Mouse (Mus musculus) spleen, embryonic (tissue): Measurements from ENCODE around the gene Ddx11.
"Not testable (repeated sequence)": the region's sequence is repeated elsewhere in the genome, so short reads cannot be mapped to it uniquely, and the experiment has no call there.

Experiments used
- CTCF ChIA-PET: fragments of 350-600 bp; sonication (Branson Sonifier 250); formaldehyde crosslinking; loops from one replicate; lab custom pipeline; 2022; lab: Charles Lee

Ddx11 gene

DNA sequence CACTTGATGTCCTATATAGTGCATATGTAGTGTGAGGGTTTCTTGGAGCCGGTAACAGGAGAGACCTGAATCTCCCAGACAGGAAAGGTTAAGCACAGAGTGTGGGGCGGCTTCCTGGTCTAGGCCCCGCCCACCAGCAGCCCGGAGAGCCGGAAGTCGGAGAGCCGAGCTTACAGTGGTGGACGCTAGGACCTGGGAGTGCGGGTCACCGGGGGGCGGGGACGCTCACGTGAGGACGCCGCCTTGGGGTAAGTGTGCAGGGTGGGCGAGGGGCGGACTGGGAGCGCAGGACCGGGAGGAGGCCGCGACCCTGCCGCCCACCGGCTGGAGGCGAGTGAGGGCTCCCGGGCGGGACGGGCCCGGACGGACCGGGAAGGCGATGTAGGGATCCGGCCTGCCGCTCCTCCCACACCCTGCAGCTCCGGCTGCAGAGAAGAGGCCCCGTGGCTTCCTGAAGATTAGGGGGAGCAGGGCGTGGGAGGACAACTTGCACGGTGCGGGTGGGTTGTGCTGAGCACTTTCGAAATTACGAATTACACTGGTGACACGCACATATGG, 11.8 kb upstream of the Ddx11 start, which contains the start of gene Washc1:
Gene Washc1 (plus strand): TSS at position 144 of the 558 bp plus-strand sequence.
- CTCF ChIA-PET, result interaction anchor here (0.6 to 1.0 kb wide), 2 partner anchors 12 to 106 kb away, joined by 3 to 10 read pairs; partner anchors contain the start of gene Ddx11

- CTCF ChIA-PET, result no interaction called here
These were observed 11.2 kb upstream of the Ddx11 start for GRCm38 (mm10) chr17:66112166-66112565.

- CTCF ChIA-PET, result interaction anchor here (0.6 kb wide), 1 partner anchor 189 kb away, joined by 5 read pairs; no protein-coding TSS in a partner anchor
These were observed 4.3 kb upstream of the Ddx11 start for GRCm38 (mm10) chr17:66118991-66119390.

- CTCF ChIA-PET, result no interaction called here
These were observed 2.6 kb upstream of the Ddx11 start for GRCm38 (mm10) chr17:66120701-66121100.

GRCm38 (mm10) chr17:66123816-66124610, 693 bp downstream of the Ddx11 start:
- CTCF ChIA-PET, result interaction anchor here (1.1 kb wide), 1 partner anchor 13 kb away, joined by 3 read pairs; no protein-coding TSS in a partner anchor

- CTCF ChIA-PET, result no interaction called here
These were observed 1.9 kb downstream of the Ddx11 start for GRCm38 (mm10) chr17:66125211-66125610.

DNA sequence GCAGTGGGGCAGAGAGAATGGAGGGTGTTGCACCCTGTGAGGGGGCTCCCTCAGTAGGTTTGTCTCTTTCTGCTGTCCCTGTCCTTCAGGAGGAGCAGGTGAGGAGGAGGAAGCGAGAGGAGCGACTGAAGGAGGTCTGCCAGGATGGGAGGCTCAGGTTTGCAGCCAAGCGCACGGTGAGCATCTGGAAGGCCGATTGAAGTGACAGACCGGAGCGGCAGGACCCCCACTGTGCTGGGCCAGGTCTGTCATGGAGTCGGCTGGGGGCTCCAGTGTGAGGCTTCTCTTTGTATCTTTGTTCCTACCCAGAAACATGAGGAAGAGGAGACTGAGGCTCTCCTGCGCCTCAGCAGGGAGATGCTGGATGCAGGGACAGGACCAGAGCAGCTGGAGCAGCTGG, 7.1 kb downstream of the Ddx11 start:
- CTCF ChIA-PET, result no interaction called here

DNA sequence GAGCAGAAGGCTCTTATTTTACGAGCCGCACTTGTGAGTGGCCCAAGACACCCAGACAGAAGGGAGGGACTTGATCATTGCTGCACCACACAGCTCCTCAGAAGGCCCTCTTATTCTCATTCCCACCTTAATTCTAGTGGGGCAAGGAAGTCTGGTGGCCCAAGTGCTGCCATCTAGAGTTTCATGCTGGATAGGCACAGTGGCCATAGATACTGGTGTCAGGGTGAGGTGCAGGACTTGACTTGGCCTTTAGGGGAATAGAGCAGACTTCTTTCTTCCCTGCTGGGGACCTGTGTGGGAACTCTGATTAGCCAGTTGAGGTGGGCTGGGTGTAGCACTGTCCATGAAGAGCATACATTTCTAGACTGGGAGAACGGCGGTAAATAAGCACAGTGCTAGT, 7.9 kb downstream of the Ddx11 start:
- CTCF ChIA-PET, result no interaction called here

DNA sequence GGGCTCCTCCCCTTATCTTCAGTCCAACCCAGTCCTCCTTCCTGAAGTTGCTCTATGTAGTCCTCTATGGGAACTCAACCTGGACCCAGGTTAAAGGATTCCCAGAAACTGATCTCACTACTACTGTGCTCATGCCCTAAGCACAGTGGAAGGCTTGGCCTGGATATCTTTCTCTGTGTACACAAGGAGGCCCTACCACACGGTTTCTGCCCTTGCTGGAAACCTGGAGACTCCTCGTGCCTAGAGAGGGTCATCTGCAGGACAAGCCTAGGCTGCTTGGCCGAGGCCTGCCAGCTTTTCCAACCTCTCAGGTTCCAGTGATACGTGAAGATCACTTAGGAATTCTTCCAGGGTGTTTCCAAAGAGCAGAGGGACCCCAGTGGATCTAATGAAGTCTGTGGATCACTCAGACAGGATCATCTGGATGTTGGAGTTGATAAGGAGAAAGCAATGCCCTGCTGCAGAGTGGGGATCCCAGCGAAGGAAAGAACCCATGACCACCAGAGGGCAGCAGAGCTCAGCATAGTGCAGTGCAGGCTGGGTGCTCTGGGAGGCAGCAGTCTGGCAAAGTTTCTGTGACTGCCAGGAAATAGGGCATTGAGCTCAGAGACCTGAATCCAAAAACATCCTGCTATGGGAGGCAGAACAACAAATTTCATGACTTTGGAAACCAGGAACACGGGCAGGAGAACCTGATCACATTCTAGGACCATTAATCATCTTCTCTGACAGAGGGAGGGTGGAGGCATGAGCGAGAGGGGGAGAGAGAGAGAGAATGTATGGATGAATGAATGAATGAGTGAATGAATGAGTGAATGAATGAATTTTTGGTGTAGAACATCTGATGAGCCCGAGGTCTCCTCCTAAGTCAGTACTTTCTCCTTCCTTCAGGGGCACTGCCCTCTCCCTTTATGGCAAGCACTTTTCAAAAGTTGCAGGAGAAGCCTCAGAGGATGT, 29.7 kb downstream of the Ddx11 start:
- CTCF ChIA-PET, result not testable (repeated sequence)

DNA sequence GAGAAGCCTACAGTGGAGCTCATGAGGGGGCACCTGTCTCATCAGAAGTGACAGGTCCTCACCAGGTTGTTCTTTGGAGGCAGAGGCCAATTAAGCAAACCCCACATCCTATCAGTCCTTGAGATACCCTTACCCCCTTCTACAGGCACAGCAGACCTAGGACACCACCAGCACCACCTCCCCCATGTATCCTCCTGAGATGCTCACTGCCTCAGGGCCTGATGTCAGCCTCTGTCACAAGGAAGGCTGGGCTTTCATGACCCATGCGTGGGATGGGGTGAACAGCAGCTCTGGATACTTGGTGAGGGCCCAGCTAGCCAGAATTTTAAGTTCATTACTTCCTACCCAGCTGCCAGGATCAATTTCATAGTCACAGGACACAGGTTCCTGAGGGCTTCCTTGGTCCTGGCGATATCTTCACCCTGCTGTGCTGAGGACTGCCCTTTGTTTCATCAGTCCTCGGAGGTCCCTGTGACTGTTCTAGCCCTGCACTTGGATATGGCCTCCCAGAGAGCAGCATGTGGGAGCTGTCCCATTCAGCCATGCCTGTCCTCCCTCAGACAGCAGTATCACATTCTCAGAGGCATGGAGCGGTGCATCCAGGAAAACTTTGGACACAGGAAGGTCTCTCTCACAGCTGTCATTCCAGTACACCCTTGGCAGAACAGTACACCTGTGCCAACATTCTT, 30.6 kb downstream of the Ddx11 start:
- CTCF ChIA-PET, result interaction anchor here (0.7 kb wide), 1 partner anchor 18 kb away, joined by 3 read pairs; no protein-coding TSS in a partner anchor

DNA sequence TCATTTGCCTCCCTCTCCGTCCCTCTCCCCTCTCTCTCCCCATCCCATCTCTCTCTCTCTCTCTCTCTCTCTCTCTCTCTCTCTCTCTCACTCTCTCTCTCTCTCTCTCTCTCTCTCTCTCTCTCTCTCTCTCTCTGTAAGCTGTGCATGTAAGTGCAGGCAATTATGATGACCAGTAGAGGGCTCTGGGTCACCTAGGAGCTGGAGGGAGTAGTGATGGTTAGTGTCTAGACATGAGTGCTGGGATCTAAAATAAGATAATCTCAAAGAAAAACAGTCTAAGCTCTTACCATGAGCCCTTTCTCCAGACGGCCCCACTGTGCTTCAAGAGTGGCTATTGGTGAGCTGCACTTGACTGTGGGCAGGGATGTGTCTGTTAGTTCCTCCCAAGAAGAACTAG, 31.6 kb downstream of the Ddx11 start:
- CTCF ChIA-PET, result no interaction called here

DNA sequence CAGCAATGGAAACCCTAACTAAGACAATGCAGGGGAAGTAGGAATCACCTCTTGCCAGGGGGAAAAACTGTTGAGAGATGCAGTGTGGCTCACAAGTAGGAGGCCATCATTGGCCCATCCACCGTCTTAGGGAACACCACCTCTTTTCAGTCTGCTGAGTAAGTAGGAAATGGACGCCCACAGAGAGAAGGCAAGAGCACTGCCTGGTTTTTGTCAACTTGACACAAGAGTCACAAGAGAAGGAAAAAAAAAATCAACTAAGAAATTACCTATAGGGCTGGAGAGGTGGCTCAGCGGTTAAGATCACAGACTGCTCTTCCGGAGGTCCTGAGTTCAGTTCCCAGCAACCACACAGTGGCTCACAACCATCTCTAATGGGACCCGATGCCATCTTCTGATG, 35.0 kb downstream of the Ddx11 start:
- CTCF ChIA-PET, result no interaction called here

- CTCF ChIA-PET, result not testable (repeated sequence)
These were observed 43.8 kb downstream of the Ddx11 start for GRCm38 (mm10) chr17:66167141-66167540.

- CTCF ChIA-PET, result not testable (repeated sequence)
These were observed 47.7 kb downstream of the Ddx11 start for GRCm38 (mm10) chr17:66170971-66171370.

- CTCF ChIA-PET, result no interaction called here
These were observed 67.3 kb downstream of the Ddx11 start for GRCm38 (mm10) chr17:66190577-66190976.

GRCm38 (mm10) chr17:66197041-66197440, 73.7 kb downstream of the Ddx11 start:
- CTCF ChIA-PET, result no interaction called here
